Mouse (Mus musculus) MEL (cell line): Measurements from ENCODE around the gene Arpp21. TPM values are rescaled to one million over a fixed set of nuclear protein-coding genes. Genes with fewer than 3 reads are reported as not detected.

Source experiments
- DNase-seq: peaks from one replicate; pipeline ENCODE4 v3.0.0; 2011; ENCODE audit warnings: low read depth, low spot score
- H3K27ac ChIP-seq: 2 replicates; pipeline ENCODE4 v1.5.1; 2012; ENCODE audit warnings: low read depth, mild to moderate bottlenecking, control low read depth, low read length, moderate library complexity; ENCODE audit not compliant: control insufficient read depth
- H3K27me3 ChIP-seq, 2 experiments: fragments of 150-350 bp in 1 of 2; sonication (generic) in 1 of 2; 2 replicates each; pipeline ENCODE4 v1.6.1; 2012; ENCODE audit warnings: low read length in 2 of 2, mild to moderate bottlenecking in 2 of 2, improper control_type of control experiment in 1 of 2, moderate library complexity in 1 of 2; ENCODE audit not compliant: insufficient read depth in 2 of 2, control insufficient read depth in 1 of 2
- H3K36me3 ChIP-seq, 2 experiments: 2 replicates each; pipeline ENCODE4 v1.6.1; 2012 to 2014; ENCODE audit warnings: low read length in 2 of 2, improper control_type of control experiment in 1 of 2, inconsistent platforms in 1 of 2, mild to moderate bottlenecking in 1 of 2; ENCODE audit not compliant: insufficient read depth in 2 of 2, control insufficient read depth in 1 of 2
- H3K4me1 ChIP-seq, 2 experiments: fragments of 150-350 bp in 1 of 2; sonication (generic) in 1 of 2; 2 replicates each; pipeline ENCODE4 v1.6.1; 2012; ENCODE audit warnings: low read length in 2 of 2, improper control_type of control experiment in 1 of 2, mild to moderate bottlenecking in 1 of 2; ENCODE audit not compliant: insufficient read depth in 2 of 2, control insufficient read depth in 1 of 2
- H3K4me3 ChIP-seq, 2 experiments: fragments of 150-350 bp in 1 of 2; sonication (generic) in 1 of 2; 2 replicates each; pipeline ENCODE4 v1.5.1; 2012; ENCODE audit warnings: low read depth in 2 of 2, low read length in 2 of 2, mild to moderate bottlenecking in 2 of 2, moderate library complexity in 2 of 2, control low read depth in 1 of 2, improper control_type of control experiment in 1 of 2; ENCODE audit not compliant: control insufficient read depth in 1 of 2, insufficient read depth in 1 of 2
- H3K79me2 ChIP-seq: 2 replicates; pipeline ENCODE4 v1.6.1; 2012; ENCODE audit warnings: mild to moderate bottlenecking, low read length, moderate library complexity; ENCODE audit not compliant: control insufficient read depth, poor library complexity, insufficient read depth
- H3K9ac ChIP-seq: 2 replicates; pipeline ENCODE4 v1.6.1; 2012; ENCODE audit warnings: low read depth, mild to moderate bottlenecking, control low read depth, low read length, moderate library complexity; ENCODE audit not compliant: control insufficient read depth, poor library complexity, severe bottlenecking
- H3K9me3 ChIP-seq: fragments of 150-350 bp; sonication (generic); replicated peaks from 2 replicates; pipeline ENCODE4 v1.6.1; 2012; ENCODE audit warnings: mild to moderate bottlenecking, low read length, improper control_type of control experiment, moderate library complexity; ENCODE audit not compliant: insufficient read depth
- BHLHE40 ChIP-seq: IDR thresholded peaks from 2 replicates; pipeline ENCODE4 v1.6.1; 2012; ENCODE audit warnings: low read depth, mild to moderate bottlenecking, inconsistent platforms, low read length, improper control_type of control experiment, borderline replicate concordance
- EP300 ChIP-seq, 2 experiments: IDR thresholded peaks; 2 replicates each; pipeline ENCODE4 v1.6.1; 2011; ENCODE audit warnings: improper control_type of control experiment in 2 of 2, low read length in 2 of 2, low read depth in 1 of 2, mild to moderate bottlenecking in 1 of 2
- GABPA ChIP-seq: IDR thresholded peaks from 2 replicates; pipeline ENCODE4 v1.6.1; 2012; ENCODE audit warnings: low read depth, mild to moderate bottlenecking, inconsistent platforms, low read length, improper control_type of control experiment, moderate library complexity
- GATA1 ChIP-seq: IDR thresholded peaks from 2 replicates; pipeline ENCODE4 v1.6.1; 2011; ENCODE audit warnings: low read depth, low read length, improper control_type of control experiment
- HCFC1 ChIP-seq: IDR thresholded peaks from 2 replicates; pipeline ENCODE4 v1.6.1; 2012; ENCODE audit warnings: low read depth, mild to moderate bottlenecking, inconsistent platforms, low read length, improper control_type of control experiment, moderate library complexity
- JUND ChIP-seq: IDR thresholded peaks from 2 replicates; pipeline ENCODE4 v1.6.1; 2011; ENCODE audit warnings: low read depth, mild to moderate bottlenecking, improper control_type of control experiment, low read length
- KAT2A ChIP-seq: conservative IDR thresholded peaks from 2 replicates; pipeline ENCODE4 v1.6.1; 2012; ENCODE audit warnings: low read depth, low read length, improper control_type of control experiment, inconsistent platforms
- MAX ChIP-seq: IDR thresholded peaks from 2 replicates; pipeline ENCODE4 v1.6.1; 2011; ENCODE audit warnings: low read length, improper control_type of control experiment
- MAZ ChIP-seq: IDR thresholded peaks from 2 replicates; pipeline ENCODE4 v1.6.1; 2012; ENCODE audit warnings: low read depth, mild to moderate bottlenecking, inconsistent platforms, low read length, improper control_type of control experiment
- MEF2A ChIP-seq: IDR thresholded peaks from 2 replicates; pipeline ENCODE4 v1.6.1; 2014; ENCODE audit warnings: low read depth, mild to moderate bottlenecking, inconsistent platforms, low read length, improper control_type of control experiment; ENCODE audit not compliant: poor library complexity, insufficient replicate concordance, severe bottlenecking; ENCODE audit errors: extremely low read depth
- MXI1 ChIP-seq: IDR thresholded peaks from 2 replicates; pipeline ENCODE4 v1.6.1; 2011; ENCODE audit warnings: mild to moderate bottlenecking, low read depth, low read length, improper control_type of control experiment
- MYC ChIP-seq: IDR thresholded peaks from 2 replicates; pipeline ENCODE4 v1.6.1; 2011; ENCODE audit warnings: low read depth, mild to moderate bottlenecking, low read length, improper control_type of control experiment, moderate library complexity
- NELFE ChIP-seq: IDR thresholded peaks from 2 replicates; pipeline ENCODE4 v1.6.1; 2011; ENCODE audit warnings: low read depth, low read length, improper control_type of control experiment
- NRF1 ChIP-seq: IDR thresholded peaks from 2 replicates; pipeline ENCODE4 v1.6.1; 2014; ENCODE audit warnings: low read depth, mild to moderate bottlenecking, inconsistent platforms, low read length, improper control_type of control experiment, moderate library complexity; ENCODE audit not compliant: poor library complexity, insufficient read depth, severe bottlenecking
- POLR2A ChIP-seq, 2 experiments: IDR thresholded peaks; 2 replicates each; pipeline ENCODE4 v1.6.1; 2011 to 2012; ENCODE audit warnings: low read length in 2 of 2, mild to moderate bottlenecking in 2 of 2, control low read depth in 1 of 2, improper control_type of control experiment in 1 of 2, low read depth in 1 of 2, moderate library complexity in 1 of 2; ENCODE audit not compliant: control insufficient read depth in 1 of 2, insufficient read depth in 1 of 2, poor library complexity in 1 of 2
- POLR2AphosphoS2 ChIP-seq: IDR thresholded peaks from 2 replicates; pipeline ENCODE4 v1.6.1; 2011; ENCODE audit warnings: low read length, improper control_type of control experiment
- RAD21 ChIP-seq: IDR thresholded peaks from 2 replicates; pipeline ENCODE4 v1.6.1; 2011; ENCODE audit warnings: mild to moderate bottlenecking, low read depth, low read length, improper control_type of control experiment
- SIN3A ChIP-seq: IDR thresholded peaks from 2 replicates; pipeline ENCODE4 v1.6.1; 2012; ENCODE audit warnings: low read length, improper control_type of control experiment, inconsistent platforms
- TAL1 ChIP-seq: IDR thresholded peaks from 2 replicates; pipeline ENCODE4 v1.6.1; 2012; ENCODE audit warnings: mild to moderate bottlenecking, inconsistent platforms, low read length, moderate library complexity, mixed read lengths
- UBTF ChIP-seq: IDR thresholded peaks from 2 replicates; pipeline ENCODE4 v1.6.1; 2012; ENCODE audit warnings: low read depth, mild to moderate bottlenecking, inconsistent platforms, low read length, improper control_type of control experiment, moderate library complexity, borderline replicate concordance; ENCODE audit not compliant: insufficient read depth
- USF2 ChIP-seq, 2 experiments: IDR thresholded peaks; 2 replicates each; pipeline ENCODE4 v1.6.1; 2011 to 2012; ENCODE audit warnings: improper control_type of control experiment in 2 of 2, low read length in 2 of 2, borderline replicate concordance in 1 of 2, inconsistent platforms in 1 of 2, low read depth in 1 of 2, mild to moderate bottlenecking in 1 of 2; ENCODE audit not compliant: insufficient read depth in 1 of 2
- ZC3H11A ChIP-seq: IDR thresholded peaks from 2 replicates; pipeline ENCODE4 v1.6.1; 2012; ENCODE audit warnings: low read depth, mild to moderate bottlenecking, inconsistent platforms, low read length, improper control_type of control experiment
- ZKSCAN1 ChIP-seq: IDR thresholded peaks from 2 replicates; pipeline ENCODE4 v1.6.1; 2012; ENCODE audit warnings: low read depth, mild to moderate bottlenecking, inconsistent platforms, low read length, improper control_type of control experiment, moderate library complexity
- ZMIZ1 ChIP-seq: IDR thresholded peaks from 2 replicates; pipeline ENCODE4 v1.6.1; 2012; ENCODE audit warnings: low read depth, mild to moderate bottlenecking, inconsistent platforms, low read length, improper control_type of control experiment, moderate library complexity
- ZNF384 ChIP-seq: IDR thresholded peaks from 2 replicates; pipeline ENCODE4 v1.6.1; 2012; ENCODE audit warnings: low read depth, mild to moderate bottlenecking, inconsistent platforms, low read length, improper control_type of control experiment
- polyA plus RNA-seq, 2 experiments: library from polyadenylated mRNA; stranded (reverse) in 1 of 2; unstranded in 1 of 2; fragments of >175 nt in 1 of 2; fragments of >200 nt in 1 of 2; gene quantifications; 2 replicates each; pipeline versions ENCODE4 v1.2.1 to v1.2.4; 2012; ENCODE audit warnings: low replicate concordance in 2 of 2, low read depth in 1 of 2; ENCODE audit not compliant: insufficient read length in 2 of 2, insufficient read depth in 1 of 2, missing spikeins in 1 of 2
- total RNA-seq: library from RNA; depleted of rRNA; stranded (reverse); fragments of 300-350 nt; gene quantifications from 2 replicates; pipeline ENCODE4 v1.2.3, GENCODE M21; 2012

The Arpp21 gene
- total and polyA plus RNA-seq, 3 experiments: 0.10 to 0.12 TPM; not detected in 1

- no peak for DNase-seq
- no peak overlapping the region for H3K4me3 ChIP-seq
These were observed 22.1 kb downstream of the Arpp21 start for GRCm38 (mm10) chr9:112213411-112214255.

GRCm38 (mm10) chr9:112209803-112210202 lies 25.9 kb downstream of the Arpp21 start:
- H3K9ac ChIP-seq: no peak overlapping the region
- no peaks in the 10 kb centered on the region for H3K36me3 ChIP-seq
- no peaks in the 10 kb centered on the region for H3K9me3 ChIP-seq
- H3K4me1 ChIP-seq: no peaks in the 10 kb centered on the region
- H3K79me2 ChIP-seq: no peaks in the 10 kb centered on the region
- no peak for DNase-seq
- no peaks in the 10 kb centered on the region; a peak in 1 of 4 replicates for H3K27me3 ChIP-seq
- H3K27ac ChIP-seq: no peak overlapping the region
- H3K4me3 ChIP-seq: no peak overlapping the region
- no peak for TF ChIP-seq GATA1
- no peak for TF ChIP-seq ZKSCAN1
- TF ChIP-seq SIN3A: no peak
- no peak for TF ChIP-seq MYC
- TF ChIP-seq HCFC1: no peak
- TF ChIP-seq NRF1: no peak
- TF ChIP-seq EP300 (IDR thresholded peaks at IDR 0.05; ENCODE audit: low read depth in 1 of 2, low read length in 2 of 2): no peak
- TF ChIP-seq JUND: no peak
- TF ChIP-seq GABPA: no peak
- TF ChIP-seq ZC3H11A: no peak
- TF ChIP-seq BHLHE40: no peak
- no peak for TF ChIP-seq RAD21
- TF ChIP-seq, all 39 proteins: peak for 0

More at GRCm38 (mm10) chr9:112213411-112214255, 22.1 kb downstream of the Arpp21 start:
- Histone ChIP-seq H3K9ac (no peak overlapping the region), H3K9me3 (no peaks in the 10 kb centered on the region), H3K4me1 (no peaks in the 10 kb centered on the region), H3K27me3 (no peaks in the 10 kb centered on the region; a peak in 2 of 4 replicates), H3K36me3 (no peaks in the 10 kb centered on the region), H3K27ac (no peak overlapping the region), H3K79me2 (no peaks in the 10 kb centered on the region)
- TF ChIP-seq KAT2A (no peak), MXI1 (no peak), NRF1 (no peak), POLR2AphosphoS2 (no peak), BHLHE40 (no peak), MEF2A (no peak), POLR2A (IDR thresholded peaks at IDR 0.05; ENCODE audit: control insufficient read depth in 1 of 2, insufficient read depth in 1 of 2, low read depth in 1 of 2, low read length in 2 of 2, poor library complexity in 1 of 2) (no peak), EP300 (IDR thresholded peaks at IDR 0.05; ENCODE audit: low read depth in 1 of 2, low read length in 2 of 2) (no peak), ZC3H11A (no peak), ZNF384 (no peak), GATA1 (no peak), ZMIZ1 (no peak), UBTF (no peak), MAZ (no peak), ZKSCAN1 (no peak), USF2 (IDR thresholded peaks at IDR 0.05; ENCODE audit: borderline replicate concordance in 1 of 2, insufficient read depth in 1 of 2, low read depth in 1 of 2, low read length in 2 of 2) (no peak), NELFE (no peak), TAL1 (no peak), MAX (no peak), JUND (no peak)
